Mouse (Mus musculus): ENCODE data around the gene Tek.

Gene Tek

GRCm38 (mm10) chr4:94810616-94811015 is 71.5 kb downstream of the Tek start:
- in situ Hi-C loops (cut with MseI, MboI), result no loop called here

GRCm38 (mm10) chr4:94826891-94827290 is 87.8 kb downstream of the Tek start:
- in situ Hi-C loops (cut with MseI, MboI), result no loop called here

GRCm38 (mm10) chr4:94827429-94827828 is 88.3 kb downstream of the Tek start:
- in situ Hi-C loops (cut with MseI, MboI), result no loop called here

GRCm38 (mm10) chr4:94829924-94830386 is 90.9 kb downstream of the Tek start:
- in situ Hi-C loops (cut with MseI, MboI), result no loop called here

GRCm38 (mm10) chr4:94837061-94837460 is 98.0 kb downstream of the Tek start:
- in situ Hi-C loops (cut with MseI, MboI), result no loop called here

- in situ Hi-C loops (cut with MseI, MboI), result no loop called here
Observed at GRCm38 (mm10) chr4:94853301-94853700, 114.2 kb downstream of the Tek start.

GRCm38 (mm10) chr4:94854270-94854669 is 115.2 kb downstream of the Tek start:
- in situ Hi-C loops (cut with MseI, MboI), result no loop called here

- in situ Hi-C loops (cut with MseI, MboI), result no loop called here
Observed at GRCm38 (mm10) chr4:94855201-94855600, 116.1 kb downstream of the Tek start.

- in situ Hi-C loops (cut with MseI, MboI), result loop anchor here in 1 of 2 experiments (5.0 kb wide), 1 partner anchor 233 kb away; no protein-coding TSS in a partner anchor
Observed at GRCm38 (mm10) chr4:94900744-94901143, 161.7 kb downstream of the Tek start.

GRCm38 (mm10) chr4:94901780-94902179 is 162.7 kb downstream of the Tek start:
- in situ Hi-C loops (cut with MseI, MboI), result loop anchor here in 1 of 2 experiments (5.0 kb wide), 1 partner anchor 234 kb away; no protein-coding TSS in a partner anchor
